Mouse (Mus musculus): ENCODE measurements around the gene Hes7. TPM values are rescaled to one million over a fixed set of nuclear protein-coding genes. Genes with fewer than 3 reads are reported as not detected.

Hes7 gene
- polyA plus RNA-seq, 1 experiment, result not detected

DNA sequence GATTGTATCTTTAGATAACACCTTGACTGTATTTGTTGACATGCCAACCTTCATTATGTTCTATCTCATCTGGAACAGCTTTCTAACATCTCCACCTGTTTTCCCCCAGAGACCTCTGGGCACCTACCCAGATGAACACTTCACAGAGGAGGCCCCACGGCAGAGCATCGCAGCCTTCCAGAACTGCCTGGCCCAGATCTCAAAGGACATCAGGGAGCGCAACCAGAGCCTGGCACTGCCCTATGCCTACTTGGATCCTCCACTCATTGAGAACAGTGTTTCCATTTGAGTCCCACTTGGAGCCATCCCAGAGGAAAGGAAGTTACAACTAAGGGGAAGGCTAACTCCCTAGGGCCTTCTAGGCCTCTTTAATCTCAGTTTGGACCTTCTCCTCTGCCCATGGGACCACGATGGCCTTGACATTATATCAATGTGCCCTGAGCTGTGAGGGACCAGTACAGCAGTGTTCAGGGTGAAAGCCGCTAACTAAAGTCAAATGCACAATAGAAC lies 28.3 kb downstream of the Hes7 start:
- TF ChIP-seq CTCF (IDR thresholded peaks at IDR 0.05; ENCODE audit: low read depth, low read length), result no peak
- TF ChIP-seq EP300 (IDR thresholded peaks at IDR 0.05; ENCODE audit: insufficient read depth, low read depth, low read length), result no peak
- TF ChIP-seq POLR2A (IDR thresholded peaks at IDR 0.05; ENCODE audit: insufficient read depth, low read length), result no peak
- no peaks in the 10 kb centered on the region for H3K9me3 ChIP-seq (replicated peaks; ENCODE audit: control insufficient read depth, insufficient read depth, low read length, poor library complexity, severe bottlenecking)

DNA sequence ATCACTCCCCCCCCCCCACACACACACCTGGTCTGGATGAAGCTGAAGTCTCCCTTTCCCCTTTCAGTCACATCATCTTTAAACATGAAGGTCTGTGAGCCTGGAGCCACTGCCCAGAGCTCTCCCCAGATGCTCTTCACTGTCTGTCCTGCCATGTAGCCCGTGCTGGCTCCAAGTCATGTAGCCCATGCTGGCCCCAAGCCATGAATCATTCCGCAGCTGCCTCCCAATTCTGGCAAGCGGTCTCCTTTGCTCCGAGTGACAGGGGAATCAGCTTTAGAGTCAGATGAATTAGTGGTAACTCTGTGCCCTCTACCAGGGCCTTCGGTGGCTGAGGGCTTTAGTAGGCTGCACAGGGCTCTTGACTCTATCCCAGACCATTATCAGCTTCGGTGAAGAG lies 29.5 kb downstream of the Hes7 start:
- TF ChIP-seq CTCF (IDR thresholded peaks at IDR 0.05; ENCODE audit: low read depth, low read length), result no peak
- no peak for TF ChIP-seq EP300 (IDR thresholded peaks at IDR 0.05; ENCODE audit: insufficient read depth, low read depth, low read length)

More for the DNA sequence above, 28.3 kb downstream of the Hes7 start:
- H3K27me3 ChIP-seq (ENCODE audit: control insufficient read depth, insufficient read depth, low read length, poor library complexity, severe bottlenecking), result no peaks in the 10 kb centered on the region
- H3K36me3 ChIP-seq (ENCODE audit: control insufficient read depth, insufficient read depth, low read length, poor library complexity, severe bottlenecking), result no peaks in the 10 kb centered on the region
- H3K4me3 ChIP-seq (ENCODE audit: low read depth, low read length), result no peak overlapping the region
- no peak overlapping the region for H3K9ac ChIP-seq (ENCODE audit: low read depth, poor library complexity, severe bottlenecking)
- H3K27ac ChIP-seq (ENCODE audit: insufficient read depth, low read length), result no peak overlapping the region
- H3K4me1 ChIP-seq (ENCODE audit: control insufficient read depth, insufficient read depth, low read length), result no peaks in the 10 kb centered on the region

DNA sequence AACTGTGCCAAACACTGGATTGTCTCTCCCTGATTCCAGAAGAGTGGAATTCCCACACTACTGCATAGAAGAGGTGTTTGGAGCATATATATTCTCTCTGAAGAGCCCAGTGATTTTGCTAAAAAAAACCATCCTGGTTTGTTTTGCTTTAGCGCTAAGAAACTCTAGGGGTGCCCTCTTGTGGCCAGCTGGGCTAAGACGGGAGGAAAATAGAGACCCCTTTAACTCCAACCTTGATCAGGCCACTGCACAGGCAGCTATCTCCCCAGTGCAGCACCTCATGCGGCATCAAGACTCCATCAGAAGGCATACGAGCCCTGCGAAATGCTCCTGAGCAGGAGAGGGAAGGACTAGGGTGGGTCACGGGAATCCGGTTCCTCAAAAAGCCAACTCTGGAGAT lies 30.2 kb downstream of the Hes7 start:
- Histone ChIP-seq H3K4me1 (ENCODE audit: control insufficient read depth, insufficient read depth, low read length) (no peaks in the 10 kb centered on the region), H3K36me3 (ENCODE audit: control insufficient read depth, insufficient read depth, low read length, poor library complexity, severe bottlenecking) (no peaks in the 10 kb centered on the region), H3K9ac (ENCODE audit: low read depth, poor library complexity, severe bottlenecking) (peak overlapping the region; percentile 21), H3K9me3 (replicated peaks; ENCODE audit: control insufficient read depth, insufficient read depth, low read length, poor library complexity, severe bottlenecking) (no peaks in the 10 kb centered on the region), H3K27me3 (ENCODE audit: control insufficient read depth, insufficient read depth, low read length, poor library complexity, severe bottlenecking) (no peaks in the 10 kb centered on the region), H3K27ac (ENCODE audit: insufficient read depth, low read length) (no peak overlapping the region), H3K4me3 (ENCODE audit: low read depth, low read length) (peak overlapping the region; percentile 54)
- TF ChIP-seq POLR2A (IDR thresholded peaks at IDR 0.05; ENCODE audit: insufficient read depth, low read length) (no peak), CTCF (IDR thresholded peaks at IDR 0.05; ENCODE audit: low read depth, low read length) (peak; percentile 44)

More for the DNA sequence above, 29.5 kb downstream of the Hes7 start:
- no peaks in the 10 kb centered on the region for H3K4me1 ChIP-seq (ENCODE audit: control insufficient read depth, insufficient read depth, low read length)
- H3K36me3 ChIP-seq (ENCODE audit: control insufficient read depth, insufficient read depth, low read length, poor library complexity, severe bottlenecking), result no peaks in the 10 kb centered on the region
- H3K27ac ChIP-seq (ENCODE audit: insufficient read depth, low read length), result no peak overlapping the region
- no peaks in the 10 kb centered on the region for H3K9me3 ChIP-seq (replicated peaks; ENCODE audit: control insufficient read depth, insufficient read depth, low read length, poor library complexity, severe bottlenecking)
- H3K27me3 ChIP-seq (ENCODE audit: control insufficient read depth, insufficient read depth, low read length, poor library complexity, severe bottlenecking), result no peaks in the 10 kb centered on the region
- no peak overlapping the region for H3K9ac ChIP-seq (ENCODE audit: low read depth, poor library complexity, severe bottlenecking)
- no peak overlapping the region for H3K4me3 ChIP-seq (ENCODE audit: low read depth, low read length)

DNA sequence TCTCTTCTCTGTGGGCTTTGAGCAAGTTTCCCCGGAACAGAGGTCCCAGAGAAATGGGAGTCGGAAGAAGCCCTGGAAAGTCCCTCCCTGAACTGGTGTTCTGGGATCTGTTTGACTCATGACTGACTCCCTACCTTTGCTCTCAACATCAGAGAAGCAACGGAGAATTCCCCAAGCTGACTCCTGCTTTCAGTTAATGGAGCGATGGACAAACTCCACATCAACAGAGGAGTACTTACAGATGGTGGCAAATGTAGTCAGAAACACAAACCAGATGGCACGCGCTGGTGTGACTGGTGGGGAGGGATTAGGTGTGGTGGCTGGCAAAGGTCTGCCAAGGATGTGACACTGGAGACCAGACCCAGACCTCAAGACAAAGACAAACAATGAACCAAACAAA lies 30.8 kb downstream of the Hes7 start:
- H3K27ac ChIP-seq (ENCODE audit: insufficient read depth, low read length), result no peak overlapping the region
- no peaks in the 10 kb centered on the region for H3K36me3 ChIP-seq (ENCODE audit: control insufficient read depth, insufficient read depth, low read length, poor library complexity, severe bottlenecking)
- TF ChIP-seq EP300 (IDR thresholded peaks at IDR 0.05; ENCODE audit: insufficient read depth, low read depth, low read length) (no peak), CTCF (IDR thresholded peaks at IDR 0.05; ENCODE audit: low read depth, low read length) (no peak), POLR2A (IDR thresholded peaks at IDR 0.05; ENCODE audit: insufficient read depth, low read length) (no peak)
- H3K9ac ChIP-seq (ENCODE audit: low read depth, poor library complexity, severe bottlenecking), result peak overlapping the region; percentile 21
- no peaks in the 10 kb centered on the region for H3K27me3 ChIP-seq (ENCODE audit: control insufficient read depth, insufficient read depth, low read length, poor library complexity, severe bottlenecking)
- H3K4me3 ChIP-seq (ENCODE audit: low read depth, low read length), result peak overlapping the region; percentile 54
- H3K9me3 ChIP-seq (replicated peaks; ENCODE audit: control insufficient read depth, insufficient read depth, low read length, poor library complexity, severe bottlenecking), result no peaks in the 10 kb centered on the region
- no peaks in the 10 kb centered on the region for H3K4me1 ChIP-seq (ENCODE audit: control insufficient read depth, insufficient read depth, low read length)

DNA sequence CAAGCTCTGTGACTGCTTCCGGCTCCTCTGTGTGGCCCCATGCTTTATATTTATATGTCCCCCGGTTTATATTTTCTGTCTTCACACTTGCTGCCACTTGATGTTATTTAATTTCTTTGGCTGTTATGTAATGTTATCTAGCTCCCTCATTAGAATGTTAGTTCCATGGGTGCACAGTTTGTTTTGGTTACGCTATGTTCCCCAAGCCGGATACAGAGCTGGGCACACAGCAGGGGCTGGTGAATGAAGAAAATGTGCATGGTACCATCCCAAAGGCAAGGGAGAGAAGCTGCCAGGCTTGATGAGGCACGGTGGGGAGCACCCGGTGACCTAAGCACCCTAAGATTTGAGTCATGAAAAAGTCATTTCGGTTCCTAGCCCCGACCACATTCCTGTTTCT lies 33.6 kb downstream of the Hes7 start:
- Histone ChIP-seq H3K9ac (ENCODE audit: low read depth, poor library complexity, severe bottlenecking) (no peak overlapping the region), H3K27ac (ENCODE audit: insufficient read depth, low read length) (no peak overlapping the region), H3K4me1 (ENCODE audit: control insufficient read depth, insufficient read depth, low read length) (no peaks in the 10 kb centered on the region), H3K4me3 (ENCODE audit: low read depth, low read length) (no peak overlapping the region), H3K9me3 (replicated peaks; ENCODE audit: control insufficient read depth, insufficient read depth, low read length, poor library complexity, severe bottlenecking) (no peaks in the 10 kb centered on the region), H3K36me3 (ENCODE audit: control insufficient read depth, insufficient read depth, low read length, poor library complexity, severe bottlenecking) (no peaks in the 10 kb centered on the region), H3K27me3 (ENCODE audit: control insufficient read depth, insufficient read depth, low read length, poor library complexity, severe bottlenecking) (no peaks in the 10 kb centered on the region)
- TF ChIP-seq CTCF (IDR thresholded peaks at IDR 0.05; ENCODE audit: low read depth, low read length) (no peak), POLR2A (IDR thresholded peaks at IDR 0.05; ENCODE audit: insufficient read depth, low read length) (no peak), EP300 (IDR thresholded peaks at IDR 0.05; ENCODE audit: insufficient read depth, low read depth, low read length) (no peak)

DNA sequence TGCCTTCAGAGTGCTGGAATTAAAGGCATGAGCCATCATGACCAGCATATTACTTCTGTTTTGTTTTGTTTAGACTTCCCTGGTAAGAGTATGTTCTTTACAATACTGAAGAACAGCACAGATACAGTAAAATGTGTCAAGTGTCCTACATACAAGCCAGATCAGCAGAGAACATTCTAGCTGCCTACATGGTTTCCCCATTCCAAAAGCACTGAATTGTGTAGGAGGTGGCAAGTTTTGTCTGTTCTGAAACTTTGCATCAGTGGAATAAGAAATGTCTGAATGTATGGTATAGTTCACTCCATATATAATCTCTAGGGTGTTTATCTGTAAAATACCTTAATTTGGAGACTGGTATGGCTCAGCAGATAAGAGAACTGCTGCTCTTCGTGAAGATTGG lies 35.1 kb downstream of the Hes7 start:
- H3K4me3 ChIP-seq (ENCODE audit: low read depth, low read length), result no peak overlapping the region
- TF ChIP-seq CTCF (IDR thresholded peaks at IDR 0.05; ENCODE audit: low read depth, low read length) (no peak), EP300 (IDR thresholded peaks at IDR 0.05; ENCODE audit: insufficient read depth, low read depth, low read length) (no peak), POLR2A (IDR thresholded peaks at IDR 0.05; ENCODE audit: insufficient read depth, low read length) (no peak)
- no peak overlapping the region for H3K9ac ChIP-seq (ENCODE audit: low read depth, poor library complexity, severe bottlenecking)
- no peak overlapping the region for H3K27ac ChIP-seq (ENCODE audit: insufficient read depth, low read length)
- H3K9me3 ChIP-seq (replicated peaks; ENCODE audit: control insufficient read depth, insufficient read depth, low read length, poor library complexity, severe bottlenecking), result no peaks in the 10 kb centered on the region
- H3K4me1 ChIP-seq (ENCODE audit: control insufficient read depth, insufficient read depth, low read length), result no peaks in the 10 kb centered on the region
- H3K27me3 ChIP-seq (ENCODE audit: control insufficient read depth, insufficient read depth, low read length, poor library complexity, severe bottlenecking), result no peaks in the 10 kb centered on the region
- no peaks in the 10 kb centered on the region for H3K36me3 ChIP-seq (ENCODE audit: control insufficient read depth, insufficient read depth, low read length, poor library complexity, severe bottlenecking)

Measured in ES-Bruce4 (cell line).